Mouse (Mus musculus) T-helper 1 cell (primary cell): ENCODE measurements around the gene Nkain2.
"Not testable (repeated sequence)": the region's sequence is repeated elsewhere in the genome, so short reads cannot be mapped to it uniquely, and the experiment has no call there.

ENCODE experiments used
- in situ Hi-C: fragments of 300-600 bp; cut with MboI, MseI; formaldehyde crosslinking; loops from one replicate; pipeline ENCODE4 v1.15.1; 2025; ENCODE audit warnings: high pct_unique_total_duplicates

Gene Nkain2

GRCm38 (mm10) chr10:32889652-32890506 lies at the start of gene Nkain2:
Gene Nkain2 (minus strand): TSS chr10:32890462.
- in situ Hi-C loops = no loop called here

GRCm38 (mm10) chr10:32939853-32940252 lies 49.6 kb upstream of the Nkain2 start:
- in situ Hi-C loops = no loop called here

- in situ Hi-C loops = no loop called here
These were observed 4.8 kb upstream of the Nkain2 start for GRCm38 (mm10) chr10:32895093-32895492.

- in situ Hi-C loops = no loop called here
These were observed 357 bp upstream of the Nkain2 start for GRCm38 (mm10) chr10:32890507-32891131.

- in situ Hi-C loops = no loop called here
These were observed 8.3 kb downstream of the Nkain2 start for GRCm38 (mm10) chr10:32881977-32882376.

GRCm38 (mm10) chr10:32870691-32871406 lies 19.4 kb downstream of the Nkain2 start:
- in situ Hi-C loops = no loop called here

- in situ Hi-C loops = no loop called here
These were observed 20.7 kb downstream of the Nkain2 start for GRCm38 (mm10) chr10:32869541-32869940.

- in situ Hi-C loops = no loop called here
These were observed 74.9 kb downstream of the Nkain2 start for GRCm38 (mm10) chr10:32815210-32815883.

GRCm38 (mm10) chr10:32796215-32796614 lies 94.0 kb downstream of the Nkain2 start:
- in situ Hi-C loops = no loop called here

- in situ Hi-C loops = no loop called here
These were observed 99.7 kb downstream of the Nkain2 start for GRCm38 (mm10) chr10:32790541-32790940.

GRCm38 (mm10) chr10:32782732-32783359 lies 107.4 kb downstream of the Nkain2 start:
- in situ Hi-C loops = no loop called here

GRCm38 (mm10) chr10:32738989-32739388 lies 151.3 kb downstream of the Nkain2 start:
- in situ Hi-C loops = no loop called here

GRCm38 (mm10) chr10:32706579-32706978 lies 183.7 kb downstream of the Nkain2 start:
- in situ Hi-C loops = not testable (repeated sequence)

- in situ Hi-C loops = no loop called here
These were observed 193.6 kb downstream of the Nkain2 start for GRCm38 (mm10) chr10:32696661-32697060.

- in situ Hi-C loops = no loop called here
These were observed 205.7 kb downstream of the Nkain2 start for GRCm38 (mm10) chr10:32684548-32684947.

GRCm38 (mm10) chr10:32640256-32640655 lies 250.0 kb downstream of the Nkain2 start:
- in situ Hi-C loops = no loop called here

- in situ Hi-C loops = no loop called here
These were observed 251.1 kb downstream of the Nkain2 start for GRCm38 (mm10) chr10:32639173-32639572.

GRCm38 (mm10) chr10:32631043-32631442 lies 259.2 kb downstream of the Nkain2 start:
- in situ Hi-C loops = no loop called here

- in situ Hi-C loops = no loop called here
These were observed 285.8 kb downstream of the Nkain2 start for GRCm38 (mm10) chr10:32604448-32604847.

- in situ Hi-C loops = no loop called here
These were observed 287.5 kb downstream of the Nkain2 start for GRCm38 (mm10) chr10:32602798-32603197.

GRCm38 (mm10) chr10:32594998-32595397 lies 295.3 kb downstream of the Nkain2 start:
- in situ Hi-C loops = no loop called here
